Mouse (Mus musculus): ENCODE results near the gene Tor1aip1.

DNA sequence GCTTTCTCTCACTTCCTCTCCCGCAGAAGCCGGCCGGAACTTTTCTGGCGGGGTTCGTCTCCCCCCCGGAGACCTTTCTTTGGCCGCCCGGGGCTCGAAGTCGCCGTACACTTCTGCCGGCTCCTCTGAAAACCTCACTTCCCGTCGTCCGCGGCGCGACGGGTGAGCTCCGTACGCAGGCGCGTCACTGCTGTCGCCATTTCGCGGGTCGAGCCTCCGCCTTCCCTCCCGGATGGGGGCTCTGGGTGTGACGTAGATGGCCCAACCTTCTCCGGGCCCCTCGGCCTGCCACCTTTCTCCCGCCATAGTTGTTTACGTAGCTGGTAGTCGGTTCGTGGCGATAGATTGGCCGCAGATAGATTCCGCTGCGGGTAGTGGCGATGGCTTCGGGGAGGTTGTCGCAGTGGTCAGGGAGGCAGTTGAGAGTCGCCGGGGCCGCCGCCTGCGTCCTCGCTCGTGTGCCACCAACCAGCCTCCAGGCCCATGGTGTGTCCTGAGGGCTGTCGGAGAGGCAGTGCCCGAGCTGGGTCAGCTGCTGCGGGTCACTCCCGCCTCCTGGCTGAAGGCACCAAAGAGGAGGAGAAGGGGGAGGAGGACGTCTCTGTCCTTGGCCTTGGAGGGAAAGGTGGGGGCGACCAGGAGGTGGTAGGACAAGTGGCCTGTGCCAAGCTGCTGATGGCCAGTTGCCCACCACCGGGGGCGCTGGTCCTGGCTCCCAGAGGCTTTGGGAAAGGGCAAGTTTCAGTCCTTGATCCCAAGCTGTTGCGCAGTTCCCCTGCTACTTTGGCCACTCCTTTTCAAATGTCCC is at the start of gene Tor1aip1:
- TF ChIP-seq CTCF (IDR thresholded peaks at IDR 0.05; ENCODE audit: extremely low read depth, insufficient read length, insufficient replicate concordance, low read depth, low read length), result peak; percentile 74
- peak; percentile 58; the same call in 1 of the 2 replicates for TF ChIP-seq POLR2A (IDR thresholded peaks at IDR 0.05; ENCODE audit: low read depth, low read length)
